Mouse (Mus musculus): Measurements from ENCODE around the gene Myo1f. TPM values are rescaled to one million over a fixed set of nuclear protein-coding genes. Genes with fewer than 3 reads are reported as not detected.
"Not testable (repeated sequence)": the region's sequence is repeated elsewhere in the genome, so short reads cannot be mapped to it uniquely, and the experiment has no call there.

Gene Myo1f
- polyA plus RNA-seq, 1 experiment from 2014 or later: 1.7 TPM

DNA sequence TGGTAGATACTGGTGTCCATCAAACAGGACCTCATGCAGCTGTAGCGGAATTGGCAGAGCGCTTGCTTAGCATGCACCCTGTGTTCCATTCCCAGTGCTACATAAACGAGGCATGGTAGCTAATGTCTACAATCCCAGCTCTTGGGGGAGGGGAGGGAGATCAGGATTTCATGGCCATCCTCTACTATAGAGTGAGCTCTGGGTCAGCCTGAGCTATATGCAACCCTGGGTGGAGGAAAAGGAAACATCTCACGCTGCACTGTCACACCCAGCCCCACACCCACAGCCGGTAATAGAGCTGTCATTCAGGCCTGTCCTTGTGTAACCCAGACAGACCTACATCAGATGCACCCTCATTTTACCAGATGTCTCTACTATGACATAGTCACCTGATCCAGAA lies 43.0 kb downstream of the Myo1f start:
- ATAC-seq (ENCODE audit: low FRiP score): no peak
- 84% methylated on average over 5 of the region's 5 CpGs for WGBS
- H3K9ac ChIP-seq: no peak overlapping the region
- H3K4me3 ChIP-seq (replicated peaks): no peak overlapping the region
- H3K9me3 ChIP-seq: 0 out of 2 replicates have a peak, but pooled peaks cover 11% of the 10 kb centered on the region
- no peaks in the 10 kb centered on the region for H3K27me3 ChIP-seq
- H3K36me3 ChIP-seq (replicated peaks): no peaks in the 10 kb centered on the region
- no peak overlapping the region for H3K27ac ChIP-seq
- no peak overlapping the region for H3K4me2 ChIP-seq
- H3K4me1 ChIP-seq: no peaks in the 10 kb centered on the region

DNA sequence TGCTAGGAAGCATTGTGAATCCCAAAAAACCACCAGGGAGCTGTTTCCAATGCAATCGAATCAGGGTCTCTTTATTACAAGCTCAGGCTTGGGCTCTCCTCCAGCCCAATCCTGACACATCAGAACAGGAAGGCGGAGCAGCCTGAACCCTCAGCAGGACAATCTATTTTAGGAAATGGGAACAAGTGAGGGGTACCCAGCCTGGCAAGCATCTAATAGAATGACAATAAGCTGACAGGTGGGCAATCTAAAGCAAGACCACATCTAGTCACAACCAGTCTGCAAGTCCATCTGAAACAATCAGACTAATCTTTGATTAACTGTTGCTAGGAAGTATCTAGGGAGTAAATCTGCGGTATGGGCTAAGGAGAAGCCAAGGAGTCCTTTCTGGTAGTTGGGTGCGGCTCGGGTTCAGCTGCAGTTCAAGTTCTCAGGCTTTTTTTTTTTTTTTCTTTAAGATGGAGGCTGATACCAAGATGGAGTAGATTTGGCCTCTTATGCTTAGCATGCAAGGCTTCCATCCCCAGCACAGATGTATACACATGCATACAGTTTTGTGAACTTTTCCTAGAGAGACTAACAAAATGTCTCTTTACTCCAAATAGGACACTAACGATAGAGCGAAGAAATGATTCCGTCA lies 44.4 kb downstream of the Myo1f start:
- Histone ChIP-seq H3K27me3 (no peaks in the 10 kb centered on the region), H3K36me3 (replicated peaks) (no peaks in the 10 kb centered on the region), H3K4me2 (no peak overlapping the region), H3K27ac (no peak overlapping the region), H3K9me3 (0 out of 2 replicates have a peak, but pooled peaks cover 11% of the 10 kb centered on the region), H3K4me3 (replicated peaks) (no peak overlapping the region), H3K4me1 (no peaks in the 10 kb centered on the region), H3K9ac (no peak overlapping the region)
- no peak for ATAC-seq (ENCODE audit: low FRiP score)
- 90% methylated on average over 8 of the region's 8 CpGs for WGBS

DNA sequence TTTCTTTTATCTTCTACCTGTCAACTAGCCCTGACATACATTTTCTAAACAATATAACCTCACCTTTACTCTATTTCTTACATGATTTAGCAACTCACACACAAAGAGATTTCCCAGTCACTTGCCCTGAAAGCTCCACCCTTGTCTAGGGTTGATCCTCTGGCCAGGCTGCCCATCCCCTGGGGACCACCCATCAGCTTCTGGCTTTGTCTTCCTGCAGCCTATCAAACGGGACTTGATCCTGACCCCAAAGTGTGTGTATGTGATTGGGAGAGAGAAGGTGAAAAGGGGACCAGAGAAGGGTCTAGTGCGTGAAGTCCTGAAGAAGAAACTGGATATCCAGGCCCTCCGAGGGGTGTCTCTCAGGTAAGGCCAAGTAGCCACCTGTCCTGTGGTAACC lies 45.3 kb downstream of the Myo1f start:
- H3K9me3 ChIP-seq: 0 out of 2 replicates have a peak, but pooled peaks cover 11% of the 10 kb centered on the region

DNA sequence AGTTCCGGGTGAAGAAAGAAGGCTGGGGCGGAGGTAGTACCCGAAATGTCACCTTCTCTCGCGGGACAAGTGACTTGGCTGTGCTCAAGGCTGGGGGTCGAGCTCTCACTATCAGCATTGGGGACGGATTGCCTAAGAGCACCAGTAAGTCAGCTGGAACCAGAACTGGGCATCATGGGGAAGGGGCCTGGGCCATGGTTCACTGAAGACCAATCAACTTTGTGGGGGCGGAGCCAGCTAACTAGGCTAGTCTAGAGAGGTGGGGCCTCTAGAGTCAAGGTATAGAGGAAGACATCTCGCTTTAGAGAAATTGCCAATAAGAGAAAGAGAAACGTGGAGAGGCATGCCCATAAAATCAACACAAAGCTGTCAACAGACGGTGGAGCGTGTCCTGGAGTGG lies 46.4 kb downstream of the Myo1f start:
- no peaks in the 10 kb centered on the region for H3K36me3 ChIP-seq (replicated peaks)
- H3K27me3 ChIP-seq: no peaks in the 10 kb centered on the region
- H3K4me2 ChIP-seq: no peak overlapping the region
- no peak overlapping the region for H3K27ac ChIP-seq
- H3K9me3 ChIP-seq: 0 out of 2 replicates have a peak, but pooled peaks cover 11% of the 10 kb centered on the region
- H3K9ac ChIP-seq: no peak overlapping the region
- no peak for ATAC-seq (ENCODE audit: low FRiP score)
- no peak overlapping the region for H3K4me3 ChIP-seq (replicated peaks)
- H3K4me1 ChIP-seq: no peaks in the 10 kb centered on the region
- 84% methylated on average over 12 of the region's 12 CpGs for WGBS

More for the DNA sequence above, 45.3 kb downstream of the Myo1f start:
- H3K27ac ChIP-seq: no peak overlapping the region
- 76% methylated on average over 3 of the region's 3 CpGs for WGBS
- H3K4me3 ChIP-seq (replicated peaks): no peak overlapping the region
- ATAC-seq (ENCODE audit: low FRiP score): no peak
- no peak overlapping the region for H3K4me2 ChIP-seq
- H3K4me1 ChIP-seq: no peaks in the 10 kb centered on the region
- H3K36me3 ChIP-seq (replicated peaks): no peaks in the 10 kb centered on the region
- no peaks in the 10 kb centered on the region for H3K27me3 ChIP-seq
- no peak overlapping the region for H3K9ac ChIP-seq

DNA sequence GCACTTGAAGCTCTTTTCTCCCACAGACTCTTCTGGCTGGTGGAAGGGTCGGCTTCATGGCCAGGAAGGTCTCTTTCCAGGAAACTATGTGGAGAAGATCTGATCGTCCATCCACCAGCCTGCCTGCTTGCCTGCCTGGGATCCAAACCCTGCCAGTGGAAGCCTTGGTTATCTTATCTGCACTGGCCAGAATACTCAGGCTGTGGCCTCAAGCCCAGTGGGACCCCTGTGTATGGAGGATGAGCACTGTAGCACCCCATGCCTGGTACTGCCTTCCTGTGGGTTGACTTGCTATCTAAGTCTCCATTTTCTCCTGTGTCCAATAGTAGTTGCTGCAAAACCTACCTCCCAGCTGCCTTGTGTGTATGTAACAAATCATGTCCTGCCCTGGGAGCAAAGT lies 51.8 kb downstream of the Myo1f start:
- ATAC-seq (ENCODE audit: low FRiP score): no peak
- Histone ChIP-seq H3K27me3 (no peaks in the 10 kb centered on the region; the same call in 1 of the 2 replicates), H3K9me3 (no peaks in the 10 kb centered on the region), H3K4me3 (replicated peaks) (no peak overlapping the region), H3K9ac (no peak overlapping the region), H3K36me3 (replicated peaks) (no peaks in the 10 kb centered on the region), H3K4me1 (no peaks in the 10 kb centered on the region), H3K4me2 (no peak overlapping the region), H3K27ac (no peak overlapping the region)
- 84% methylated on average over 2 of the region's 2 CpGs for WGBS

DNA sequence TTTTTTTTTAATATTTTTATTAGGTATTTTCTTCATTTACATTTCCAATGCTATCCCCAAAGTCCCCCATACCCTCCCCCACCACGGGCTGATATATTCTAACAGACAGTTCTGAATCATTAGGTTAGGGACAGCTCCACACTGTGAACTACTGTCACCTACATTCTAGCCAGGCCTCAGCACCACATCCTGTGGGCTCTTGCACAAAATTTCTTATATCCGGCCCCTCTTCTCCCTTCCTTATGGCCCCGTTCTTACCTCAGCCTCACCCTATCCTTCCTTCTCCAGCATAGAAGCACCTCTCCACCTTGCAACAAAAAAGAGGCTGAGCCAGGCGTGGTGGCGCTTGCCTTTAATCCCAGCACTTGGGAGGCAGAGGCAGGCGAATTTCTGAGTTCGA lies 55.0 kb downstream of the Myo1f start:
- Histone ChIP-seq H3K4me3 (replicated peaks) (no peak overlapping the region), H3K36me3 (replicated peaks) (no peaks in the 10 kb centered on the region), H3K27ac (no peak overlapping the region), H3K27me3 (no peaks in the 10 kb centered on the region; the same call in 1 of the 2 replicates), H3K9ac (no peak overlapping the region), H3K4me2 (no peak overlapping the region), H3K4me1 (no peaks in the 10 kb centered on the region), H3K9me3 (no peaks in the 10 kb centered on the region)
- WGBS: 89% methylated on average over 7 of the region's 7 CpGs
- ATAC-seq (ENCODE audit: low FRiP score): no peak

DNA sequence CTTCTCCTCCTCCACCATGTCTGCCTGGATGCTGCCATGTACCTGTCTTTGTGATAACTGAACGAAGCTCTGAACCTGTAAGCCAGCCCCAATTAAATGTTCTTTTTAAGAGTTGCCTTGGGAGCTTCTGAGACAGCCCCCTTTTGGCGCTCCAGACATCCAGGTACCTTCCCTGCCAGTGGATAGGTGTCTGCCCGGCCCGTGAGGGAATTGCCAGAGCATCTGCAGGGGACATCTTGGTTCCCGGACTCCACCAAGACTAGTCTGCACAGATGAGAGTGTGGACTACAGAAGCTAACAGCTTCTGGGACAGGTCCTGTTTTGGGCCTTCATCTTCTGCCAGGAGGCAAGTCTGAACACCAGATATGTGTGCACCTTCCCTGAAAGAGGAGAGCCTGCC lies 58.2 kb downstream of the Myo1f start:
- H3K4me1 ChIP-seq; H3K36me3 ChIP-seq (replicated peaks); H3K27me3 ChIP-seq; ATAC-seq (ENCODE audit: low FRiP score); H3K4me2 ChIP-seq; H3K9ac ChIP-seq; H3K9me3 ChIP-seq; H3K27ac ChIP-seq; H3K4me3 ChIP-seq (replicated peaks): not testable (repeated sequence)
- 87% methylated on average over 5 of the region's 5 CpGs for WGBS

DNA sequence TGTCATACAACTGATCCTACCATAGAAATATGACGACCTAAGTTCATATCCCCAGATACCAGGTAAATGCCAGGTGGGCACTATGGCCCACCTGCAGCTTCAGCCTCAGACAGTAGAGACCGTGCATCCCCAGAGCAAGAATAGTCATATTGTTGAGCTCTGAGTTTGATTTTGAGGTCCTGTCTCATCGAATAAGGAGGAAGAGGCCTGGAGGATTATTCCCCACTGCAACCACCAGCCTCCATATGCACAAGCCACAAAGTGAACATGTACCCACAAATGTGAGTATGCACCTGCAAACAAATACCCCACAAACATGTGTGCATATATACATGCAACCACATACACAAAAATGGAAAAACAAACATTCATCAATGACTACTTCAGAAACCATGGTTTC lies 71.8 kb downstream of the Myo1f start:
- H3K4me2 ChIP-seq: no peak overlapping the region
- no peaks in the 10 kb centered on the region for H3K27me3 ChIP-seq
- H3K9ac ChIP-seq: no peak overlapping the region
- H3K36me3 ChIP-seq (replicated peaks): peaks cover 22% of the 10 kb centered on the region
- peaks cover 25% of the 10 kb centered on the region for H3K4me1 ChIP-seq
- 92% methylated on average over 3 of the region's 3 CpGs for WGBS
- H3K4me3 ChIP-seq (replicated peaks): no peak overlapping the region
- H3K27ac ChIP-seq: no peak overlapping the region
- H3K9me3 ChIP-seq: no peaks in the 10 kb centered on the region
- ATAC-seq (ENCODE audit: low FRiP score): no peak

DNA sequence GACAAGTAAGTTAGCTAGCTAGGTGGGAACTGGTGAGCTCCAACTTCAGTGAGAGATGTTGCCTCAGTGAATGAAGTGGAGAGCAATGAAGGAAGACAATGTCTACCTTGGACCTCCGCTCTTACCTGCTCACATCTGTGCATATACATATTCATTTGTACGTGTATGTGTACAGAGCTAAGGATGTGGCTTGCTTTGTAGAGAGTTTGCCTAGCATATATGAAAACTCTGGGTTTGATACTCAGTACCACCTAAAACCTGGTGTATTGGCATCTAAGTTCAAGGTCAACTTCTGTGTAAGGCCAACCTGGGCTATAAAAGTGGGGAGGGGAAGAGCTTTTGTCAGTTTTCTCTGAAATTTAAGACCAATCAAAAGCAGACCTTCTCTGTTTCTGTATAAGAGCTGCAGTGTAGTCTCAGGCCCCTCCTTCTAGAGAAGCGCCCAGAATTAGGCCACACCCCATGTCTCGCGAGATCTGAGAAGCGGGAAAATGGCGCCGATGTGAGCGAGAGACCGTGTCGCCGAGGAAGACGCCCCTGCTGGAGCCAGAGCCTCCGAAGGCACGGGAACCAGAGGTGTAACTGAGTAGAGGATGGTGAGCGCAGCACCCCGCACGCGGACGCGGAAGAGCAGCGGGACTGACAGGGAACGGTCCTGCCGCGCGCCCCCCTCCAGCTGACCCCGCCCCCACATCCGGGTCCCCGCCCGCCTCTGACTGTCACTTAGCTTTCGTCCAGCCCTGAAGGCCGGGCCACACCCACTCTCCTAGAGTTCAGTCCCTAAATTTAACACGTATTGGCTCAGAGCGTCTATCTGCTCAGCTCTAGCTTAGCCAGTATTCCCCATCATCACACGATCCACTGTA lies 73.3 kb downstream of the Myo1f start, which contains the start of gene Zfp414:
Zfp414 (plus strand) TSS at position 470 of the 866 bp plus-strand sequence.
- H3K4me2 ChIP-seq: peak within 1 kb of the TSS; percentile 69
- peak; percentile 96 for ATAC-seq (ENCODE audit: low FRiP score)
- no peaks in the 10 kb centered on the region for H3K9me3 ChIP-seq
- H3K36me3 ChIP-seq (replicated peaks): peaks cover 30% of the 10 kb centered on the region
- H3K4me1 ChIP-seq: peaks cover 25% of the 10 kb centered on the region
- peak within 1 kb of the TSS; percentile 97 for H3K27ac ChIP-seq
- no peaks in the 10 kb centered on the region for H3K27me3 ChIP-seq
- H3K9ac ChIP-seq: peak within 1 kb of the TSS; percentile 78
- H3K4me3 ChIP-seq (replicated peaks): peak within 1 kb of the TSS; percentile 74
- 3% methylated on average over 35 of the region's 35 CpGs for WGBS

DNA sequence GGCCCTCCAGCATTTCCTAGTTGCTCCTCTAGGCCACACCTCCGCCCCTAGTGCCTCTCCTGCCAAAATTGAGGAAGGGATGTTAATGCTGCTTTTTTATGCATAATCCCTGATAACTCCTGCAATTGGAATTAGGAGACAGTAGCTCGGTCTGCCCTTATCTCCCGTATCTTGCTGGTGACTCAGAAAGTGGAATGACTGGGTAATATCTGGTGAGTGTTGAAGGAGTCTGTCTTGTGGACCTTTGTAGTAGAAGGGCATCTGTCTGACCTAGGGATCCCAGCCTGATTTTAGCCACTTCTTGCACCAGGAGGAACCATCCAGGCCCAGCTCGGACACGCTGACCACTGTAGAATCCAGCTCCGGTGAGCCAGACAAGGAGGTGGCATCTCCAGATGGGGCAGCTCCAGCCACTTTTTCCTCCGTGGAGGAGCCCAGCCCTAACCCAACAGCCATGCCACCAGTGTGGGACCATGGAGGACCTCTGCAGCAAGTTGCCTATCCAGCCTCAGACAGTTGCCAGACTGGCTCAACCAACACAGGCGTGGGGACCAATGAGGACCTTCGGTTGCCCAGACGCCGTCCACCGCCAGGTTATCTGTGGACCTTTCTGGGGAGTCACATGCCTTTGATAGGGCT lies 74.1 kb downstream of the Myo1f start:
- Histone ChIP-seq H3K27ac (peak overlapping the region; percentile 97), H3K9me3 (no peaks in the 10 kb centered on the region), H3K4me2 (peak overlapping the region; percentile 69), H3K27me3 (no peaks in the 10 kb centered on the region), H3K9ac (peak overlapping the region; percentile 78), H3K36me3 (replicated peaks) (peaks cover 30% of the 10 kb centered on the region), H3K4me3 (replicated peaks) (peak overlapping the region; percentile 74), H3K4me1 (peaks cover 25% of the 10 kb centered on the region)
- peak; percentile 9; the same call in 1 of the 2 replicates for ATAC-seq (ENCODE audit: low FRiP score)
- WGBS: 76% methylated on average over 12 of the region's 12 CpGs

DNA sequence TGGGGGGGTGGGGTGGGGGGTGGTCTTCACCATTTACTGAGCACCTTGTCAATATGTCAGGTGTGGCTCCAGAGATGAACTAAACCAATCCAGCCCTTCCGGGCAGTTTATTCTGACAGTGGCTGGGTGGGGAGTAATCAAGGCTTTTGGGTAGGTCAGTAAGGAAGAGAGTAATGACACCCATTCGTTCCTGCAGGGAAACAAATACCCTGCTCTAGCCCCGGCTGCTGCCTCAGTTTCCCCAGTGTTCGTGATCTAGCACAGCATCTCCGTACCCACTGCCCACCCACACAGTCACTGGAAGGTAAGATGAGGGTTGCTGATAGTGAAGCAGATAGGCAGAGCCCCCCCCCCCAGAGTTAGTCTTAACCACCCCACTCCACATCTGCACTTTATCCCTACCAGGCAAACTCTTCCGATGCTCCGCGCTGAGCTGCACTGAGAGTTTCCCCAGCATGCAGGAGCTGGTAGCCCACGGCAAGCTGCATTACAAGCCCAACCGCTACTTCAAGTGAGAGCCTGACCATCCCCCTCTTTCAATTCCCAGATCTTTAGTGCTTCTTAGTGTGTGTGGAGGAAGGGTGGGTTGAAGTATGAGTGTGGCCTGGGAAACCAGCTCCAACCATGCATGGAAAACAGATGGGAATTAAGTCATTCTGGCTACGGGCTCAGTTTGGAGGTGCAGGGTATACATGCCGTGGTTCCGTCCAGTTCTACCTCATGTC lies 74.8 kb downstream of the Myo1f start:
- ATAC-seq (ENCODE audit: low FRiP score): no peak
- Histone ChIP-seq H3K4me1 (peaks cover 25% of the 10 kb centered on the region), H3K27ac (0 out of 2 replicates have a peak overlapping the region, but pooled peaks have one; percentile 5), H3K36me3 (replicated peaks) (peaks cover 30% of the 10 kb centered on the region), H3K27me3 (no peaks in the 10 kb centered on the region), H3K9me3 (no peaks in the 10 kb centered on the region), H3K4me3 (replicated peaks) (peak overlapping the region; percentile 74), H3K4me2 (peak overlapping the region; percentile 69), H3K9ac (no peak overlapping the region)
- 86% methylated on average over 13 of the region's 13 CpGs for WGBS

DNA sequence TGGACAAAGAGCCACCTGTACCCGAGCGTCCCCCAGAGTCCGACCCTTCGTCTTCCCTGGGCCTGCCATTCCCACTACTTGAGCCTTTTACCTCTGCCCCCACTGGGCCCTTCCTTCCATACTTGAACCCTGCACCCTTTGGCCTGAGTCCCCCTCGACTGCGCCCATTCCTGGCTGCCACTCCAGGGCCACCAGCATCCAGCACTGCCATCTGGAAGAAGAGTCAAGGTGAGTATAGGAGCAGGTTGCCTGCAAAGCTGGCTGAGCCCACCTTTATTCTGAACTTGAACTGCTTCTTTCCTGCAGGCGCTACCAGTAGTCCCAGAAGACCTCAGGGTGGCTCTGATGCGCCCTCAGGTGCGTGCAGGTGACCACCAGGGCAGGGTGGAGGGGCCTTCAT lies 75.7 kb downstream of the Myo1f start:
- Histone ChIP-seq H3K4me1 (peaks cover 25% of the 10 kb centered on the region), H3K27ac (no peak overlapping the region), H3K4me2 (no peak overlapping the region), H3K27me3 (no peaks in the 10 kb centered on the region), H3K4me3 (replicated peaks) (no peak overlapping the region), H3K36me3 (replicated peaks) (peaks cover 30% of the 10 kb centered on the region), H3K9ac (no peak overlapping the region), H3K9me3 (no peaks in the 10 kb centered on the region)
- no peak for ATAC-seq (ENCODE audit: low FRiP score)
- 98% methylated on average over 9 of the region's 9 CpGs for WGBS

Data from forebrain, embryonic 12.5 days (tissue).